Mouse (Mus musculus): Measurements from ENCODE around the gene Rag1. TPM values are rescaled to one million over a fixed set of nuclear protein-coding genes. Genes with fewer than 3 reads are reported as not detected.

Rag1 gene
- total RNA-seq, 2 experiments from 2014 or later = not detected

- no peak for DNase-seq (ENCODE audit: low spot score in 2 of 2)
Observed at GRCm38 (mm10) chr2:101592023-101592841, 57.1 kb downstream of the Rag1 start.

- DNase-seq (ENCODE audit: low spot score in 2 of 2) = no peak
Observed at GRCm38 (mm10) chr2:101591356-101591755, 57.9 kb downstream of the Rag1 start.

Other genes starting within 250 kb of the Rag1 start
- not detected for gene Rag2, start 24.8 kb downstream of the Rag1 start, total RNA-seq (2021)
- gene B230118H07Rik, start within 50 bp of the Rag1 start, total RNA-seq (2021) = 10 to 100 TPM; 24.7 to 28.4 TPM
- 10 to 100 TPM; 21.0 to 22.9 TPM for gene Traf6, start 28.9 kb upstream of the Rag1 start, total RNA-seq (2021)
- gene Prr5l, start 233.5 kb upstream of the Rag1 start, total RNA-seq (2021) = 1 to 10 TPM; 3.9 to 5.6 TPM
- gene Commd9, start 236.7 kb upstream of the Rag1 start, total RNA-seq (2021) = 10 to 100 TPM; 36.5 to 37.1 TPM